In the genomic region with DNA sequence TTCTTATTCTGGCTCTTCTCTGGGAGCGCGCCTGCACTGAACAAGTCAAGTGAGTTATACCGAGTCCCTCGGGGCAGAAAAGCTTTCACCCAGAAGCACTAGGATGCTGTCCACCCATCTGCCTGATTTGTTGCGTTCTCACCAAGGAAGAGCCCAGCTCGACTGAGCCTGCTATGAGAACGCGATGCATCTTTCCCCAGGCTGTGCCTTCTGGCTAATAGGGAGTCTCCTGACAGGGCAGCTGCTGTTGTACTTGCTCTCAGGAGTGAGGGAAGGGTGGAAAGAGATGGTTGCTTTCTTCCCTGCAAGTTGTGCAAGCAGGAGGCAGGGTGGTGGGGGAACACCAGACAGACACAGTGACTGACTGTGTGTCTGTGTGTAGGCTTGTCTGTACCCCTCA, we compare ENCODE assay signal across 17 mouse cellular contexts. TPM values are rescaled to one million over a fixed set of nuclear protein-coding genes. Genes with fewer than 3 reads are reported as not detected.
DNase-seq lines count a peak whose midpoint lies in the region; ATAC-seq lines count a peak whose summit lies in the region.
"Had no signal": no experiment of that assay in that cellular context is flagged by ENCODE, and none has a peak within 500 bp of the region (broad histone marks: within the 10 kb centered on the region; RNA-seq: fewer than 3 reads in every experiment).

No protein-coding gene starts in this region.

- WGBS in heart, embryonic 13.5 days: 68% methylated on average over 8 of the region's 8 CpGs
- WGBS in midbrain, embryonic 13.5 days: 81% methylated on average over 8 of the region's 8 CpGs
- 77% methylated on average over 8 of the region's 8 CpGs for WGBS in midbrain, embryonic 16.5 days
- whole genome bisulfite sequencing in hindbrain, embryonic 16.5 days: 61% methylated on average over 8 of the region's 8 CpGs

- H3K4me1 ChIP-seq in heart, embryonic 13.5 days: peaks cover 59% of the 10 kb centered on the region
- peaks cover 50% of the 10 kb centered on the region for H3K4me1 ChIP-seq in midbrain, embryonic 13.5 days (replicated peaks)
- H3K4me1 ChIP-seq in midbrain, embryonic 16.5 days (ENCODE audit: control insufficient read depth, insufficient read depth, low read length): peaks cover 16% of the 10 kb centered on the region
- no peaks in the 10 kb centered on the region for H3K4me1 ChIP-seq in hindbrain, embryonic 16.5 days (ENCODE audit: control insufficient read depth, insufficient read depth, low read depth, low read length)

- H3K27ac ChIP-seq in heart, embryonic 13.5 days (replicated peaks): no peak overlapping the region
- peak overlapping the region; percentile 14; the same call in 1 of the 2 replicates for H3K27ac ChIP-seq in midbrain, embryonic 13.5 days
- H3K27ac ChIP-seq in midbrain, embryonic 16.5 days (ENCODE audit: low read length): no peak overlapping the region
- no peak overlapping the region for H3K27ac ChIP-seq in hindbrain, embryonic 16.5 days (ENCODE audit: low read depth, low read length)
- H3K27ac ChIP-seq: left cerebral cortex, adult 2 months; liver, embryonic 15.5 days had no signal

- H3K27me3 ChIP-seq in heart, embryonic 13.5 days (replicated peaks): no peaks in the 10 kb centered on the region
- H3K27me3 ChIP-seq in midbrain, embryonic 13.5 days: no peaks in the 10 kb centered on the region
- H3K27me3 ChIP-seq in midbrain, embryonic 16.5 days (ENCODE audit: control insufficient read depth, insufficient read depth, low read depth, low read length): no peaks in the 10 kb centered on the region
- H3K27me3 ChIP-seq in hindbrain, embryonic 16.5 days (replicated peaks; ENCODE audit: control insufficient read depth, insufficient read depth, low read length): no peaks in the 10 kb centered on the region
- H3K27me3 ChIP-seq: liver, embryonic 15.5 days had no signal

- no peak for ATAC-seq in heart, embryonic 13.5 days (ENCODE audit: extremely low read depth, insufficient number of reproducible peaks, low FRiP score, low TSS enrichment)
- ATAC-seq in midbrain, embryonic 13.5 days: no peak
- ATAC-seq in midbrain, embryonic 16.5 days: no peak
- ATAC-seq in hindbrain, embryonic 16.5 days: peak; percentile 53

- H3K4me3 ChIP-seq in heart, embryonic 13.5 days: no peak overlapping the region
- H3K4me3 ChIP-seq in midbrain, embryonic 13.5 days (replicated peaks): no peak overlapping the region
- H3K4me3 ChIP-seq in midbrain, embryonic 16.5 days (ENCODE audit: low read depth, low read length): no peak overlapping the region
- H3K4me3 ChIP-seq in hindbrain, embryonic 16.5 days (ENCODE audit: low read length): no peak overlapping the region
- H3K4me3 ChIP-seq: left cerebral cortex, adult 2 months; liver, embryonic 15.5 days had no signal

- no peaks in the 10 kb centered on the region for H3K9me3 ChIP-seq in heart, embryonic 13.5 days
- H3K9me3 ChIP-seq in midbrain, embryonic 13.5 days: no peaks in the 10 kb centered on the region
- H3K9me3 ChIP-seq in midbrain, embryonic 16.5 days (replicated peaks; ENCODE audit: control insufficient read depth, low read length, poor library complexity, severe bottlenecking): no peaks in the 10 kb centered on the region
- no peaks in the 10 kb centered on the region for H3K9me3 ChIP-seq in hindbrain, embryonic 16.5 days (ENCODE audit: control insufficient read depth, low read length)
- H3K9me3 ChIP-seq: liver, embryonic 15.5 days had no signal

- H3K9ac ChIP-seq in heart, embryonic 13.5 days: 0 out of 2 replicates have a peak overlapping the region, but pooled peaks have one; percentile 16
- H3K9ac ChIP-seq in midbrain, embryonic 13.5 days (replicated peaks): no peak overlapping the region
- no peak overlapping the region for H3K9ac ChIP-seq in midbrain, embryonic 16.5 days (ENCODE audit: low read depth, low read length)
- H3K9ac ChIP-seq in hindbrain, embryonic 16.5 days (ENCODE audit: low read depth, low read length): no peak overlapping the region
- H3K9ac ChIP-seq: liver, embryonic 15.5 days had no signal

- intact Hi-C loops in heart, postnatal 14 days (cut with DNase I): no loop called here

- H3K4me2 ChIP-seq in heart, embryonic 13.5 days: no peak overlapping the region
- H3K4me2 ChIP-seq in midbrain, embryonic 13.5 days (replicated peaks): no peak overlapping the region
- no peak overlapping the region for H3K4me2 ChIP-seq in midbrain, embryonic 16.5 days (ENCODE audit: low read length)
- no peak overlapping the region for H3K4me2 ChIP-seq in hindbrain, embryonic 16.5 days (ENCODE audit: low read length)
- H3K4me2 ChIP-seq: liver, embryonic 15.5 days had no signal

- DNase-seq in heart, postnatal 14 days: no peak
- DNase-seq in retina, postnatal 1 day: peak; percentile 47
- no peak for DNase-seq in thymus, adult 18-20 months
- no peak for DNase-seq in heart, adult 8-10 months (ENCODE audit: low spot score)
- DNase-seq: cerebellum, postnatal 14 days; gastrocnemius, postnatal 10 days; kidney, adult 8-10 months; right cerebral cortex, postnatal 14 days; thymus, postnatal 25 days had no signal

- peaks cover 16% of the 10 kb centered on the region for H3K36me3 ChIP-seq in heart, embryonic 13.5 days
- peaks cover 4% of the 10 kb centered on the region; the same call in 1 of the 2 replicates for H3K36me3 ChIP-seq in midbrain, embryonic 13.5 days
- no peaks in the 10 kb centered on the region for H3K36me3 ChIP-seq in midbrain, embryonic 16.5 days (ENCODE audit: control insufficient read depth, insufficient read depth, low read length)
- no peaks in the 10 kb centered on the region for H3K36me3 ChIP-seq in hindbrain, embryonic 16.5 days (ENCODE audit: control insufficient read depth, insufficient read depth, low read length)
- H3K36me3 ChIP-seq: liver, embryonic 15.5 days had no signal

RNA-seq across cellular contexts. Expression of a gene that starts 37.5 kb away (rescaled TPM):
- 72.3 and 82.8 TPM in 2 replicates for polyA plus RNA-seq in heart, embryonic 13.5 days (2015; fragmentation: Nextera tagmentation; extraction: Ambion mirVana)
- total RNA-seq in heart, postnatal 14 days (2021): 10 to 100 TPM; 14.8 to 22.1 TPM
- polyA plus RNA-seq in midbrain, embryonic 13.5 days (2015; fragmentation: Nextera tagmentation; extraction: Ambion mirVana): 126 and 157 TPM in 2 replicates
- 99.5 and 110 TPM in 2 replicates for polyA plus RNA-seq in midbrain, embryonic 16.5 days (2015; fragmentation: Nextera tagmentation; extraction: Ambion mirVana)
- 112 and 122 TPM in 2 replicates for polyA plus RNA-seq in hindbrain, embryonic 16.5 days (2015; fragmentation: Nextera tagmentation; extraction: Ambion mirVana)
- total RNA-seq in heart, adult 8-10 months (2022): 10 to 100 TPM; 15.4 to 23.0 (median 21.3) TPM
- total RNA-seq: megakaryocyte, adult 5-6 weeks had no signal
- polyA plus RNA-seq: C2C12 had no signal
